Mouse (Mus musculus) liver, embryonic 16.5 days (tissue): ENCODE data around the gene Zfp37. TPM values are rescaled to one million over a fixed set of nuclear protein-coding genes. Genes with fewer than 3 reads are reported as not detected.
A peak's percentile ranks its signal among the peaks of the same experiment; 100 is the strongest.

Experiments
- ATAC-seq: fragments of 200-750 bp; cut with Nextera tagmentation; 2 replicates; pipeline ENCODE4 v1.8.0; 2017; ENCODE audit warnings: low read depth, mild to moderate bottlenecking, moderate number of reproducible peaks, moderate library complexity
- H3K27ac ChIP-seq: fragments of 300-500 bp; sonication (generic); 2 replicates; pipeline ENCODE4 v1.5.1; 2014; ENCODE audit warnings: mild to moderate bottlenecking, low read length
- H3K27me3 ChIP-seq: fragments of 300-500 bp; sonication (generic); 2 replicates; pipeline ENCODE4 v1.6.1; 2014; ENCODE audit warnings: low read depth, low read length, mixed read lengths; ENCODE audit not compliant: control insufficient read depth, insufficient read depth
- H3K36me3 ChIP-seq: fragments of 300-500 bp; sonication (generic); 2 replicates; pipeline ENCODE4 v1.6.1; 2014; ENCODE audit warnings: mild to moderate bottlenecking; ENCODE audit not compliant: control insufficient read depth, insufficient read depth
- H3K4me1 ChIP-seq: fragments of 300-500 bp; sonication (generic); 2 replicates; pipeline ENCODE4 v1.6.1; 2014; ENCODE audit warnings: low read depth, low read length, mixed read lengths; ENCODE audit not compliant: control insufficient read depth
- H3K4me2 ChIP-seq: fragments of 300-500 bp; sonication (generic); 2 replicates; pipeline ENCODE4 v1.6.1; 2014; ENCODE audit warnings: low read depth, low read length, mixed read lengths
- H3K4me3 ChIP-seq: fragments of 300-500 bp; sonication (generic); 2 replicates; pipeline ENCODE4 v1.5.1; 2014; ENCODE audit warnings: low read depth, mild to moderate bottlenecking, low read length
- H3K9ac ChIP-seq: fragments of 300-500 bp; sonication (generic); 2 replicates; pipeline ENCODE4 v1.6.1; 2014; ENCODE audit warnings: low read depth, low read length
- H3K9me3 ChIP-seq: fragments of 300-500 bp; sonication (generic); replicated peaks from 2 replicates; pipeline ENCODE4 v1.6.1; 2016; ENCODE audit warnings: low read length; ENCODE audit not compliant: control insufficient read depth
- WGBS: fragments of 180-500 bp; shearing (Covaris S2); extraction: QIAGEN DNeasy Blood & Tissue Kit; methylation state at CpG from one replicate; pipeline ENCODE4 v1.1.7; 2014; ENCODE audit not compliant: insufficient replicate concordance; 5-methylcytosine and 5-hydroxymethylcytosine counted together
- polyA plus RNA-seq: library from polyadenylated mRNA; unstranded; fragments of >200 nt; fragmentation: Nextera tagmentation; extraction: Ambion mirVana; gene quantifications from 2 replicates; pipeline ENCODE4 v1.2.1, GENCODE M21; 2015

Zfp37 gene
- polyA plus RNA-seq, 1 experiment from 2014 or later, result 0.47 TPM

GRCm38 (mm10) chr4:62265154-62265836 is 34.4 kb upstream of the Zfp37 start:
- no peaks in the 10 kb centered on the region for H3K36me3 ChIP-seq
- H3K27me3 ChIP-seq, result no peaks in the 10 kb centered on the region
- H3K9me3 ChIP-seq, result no peaks in the 10 kb centered on the region
- H3K27ac ChIP-seq, result no peak overlapping the region
- 41% methylated on average over 10 of the region's 10 CpGs for WGBS
- no peak overlapping the region for H3K4me3 ChIP-seq
- no peak overlapping the region for H3K9ac ChIP-seq
- 0 out of 2 replicates have a peak overlapping the region, but pooled peaks have one; percentile 24 for H3K4me2 ChIP-seq
- no peaks in the 10 kb centered on the region for H3K4me1 ChIP-seq
- ATAC-seq, result peak; percentile 72

- ATAC-seq, result no peak
- no peaks in the 10 kb centered on the region for H3K36me3 ChIP-seq
- H3K9me3 ChIP-seq, result no peaks in the 10 kb centered on the region
- no peaks in the 10 kb centered on the region for H3K27me3 ChIP-seq
- no peak overlapping the region for H3K9ac ChIP-seq
- H3K4me3 ChIP-seq, result no peak overlapping the region
- H3K4me2 ChIP-seq, result no peak overlapping the region
- H3K4me1 ChIP-seq, result no peaks in the 10 kb centered on the region
- WGBS, result 29% methylated on average over 7 of the region's 7 CpGs
- H3K27ac ChIP-seq, result no peak overlapping the region
These were observed 32.4 kb upstream of the Zfp37 start for GRCm38 (mm10) chr4:62263133-62263844.

- Histone ChIP-seq H3K36me3 (no peaks in the 10 kb centered on the region), H3K4me2 (no peak within 1 kb of the TSS), H3K4me1 (no peaks in the 10 kb centered on the region), H3K27me3 (no peaks in the 10 kb centered on the region), H3K9ac (no peak within 1 kb of the TSS), H3K9me3 (no peaks in the 10 kb centered on the region), H3K4me3 (no peak within 1 kb of the TSS), H3K27ac (no peak within 1 kb of the TSS)
- ATAC-seq, result no peak
- 38% methylated on average over 2 of the region's 2 CpGs for WGBS
These were observed 31.4 kb upstream of the Zfp37 start, which contains the start of gene Slc31a2 for GRCm38 (mm10) chr4:62262276-62262675. Slc31a2 (plus strand) TSS chr4:62262562.

GRCm38 (mm10) chr4:62256931-62257330 is 26.1 kb upstream of the Zfp37 start:
- 17% methylated on average over 8 of the region's 8 CpGs for WGBS
- no peak overlapping the region for H3K4me2 ChIP-seq
- no peaks in the 10 kb centered on the region for H3K4me1 ChIP-seq
- H3K27ac ChIP-seq, result no peak overlapping the region
- H3K9me3 ChIP-seq, result no peaks in the 10 kb centered on the region
- H3K36me3 ChIP-seq, result no peaks in the 10 kb centered on the region
- no peak overlapping the region for H3K9ac ChIP-seq
- no peaks in the 10 kb centered on the region for H3K27me3 ChIP-seq
- no peak for ATAC-seq
- no peak overlapping the region for H3K4me3 ChIP-seq

DNA sequence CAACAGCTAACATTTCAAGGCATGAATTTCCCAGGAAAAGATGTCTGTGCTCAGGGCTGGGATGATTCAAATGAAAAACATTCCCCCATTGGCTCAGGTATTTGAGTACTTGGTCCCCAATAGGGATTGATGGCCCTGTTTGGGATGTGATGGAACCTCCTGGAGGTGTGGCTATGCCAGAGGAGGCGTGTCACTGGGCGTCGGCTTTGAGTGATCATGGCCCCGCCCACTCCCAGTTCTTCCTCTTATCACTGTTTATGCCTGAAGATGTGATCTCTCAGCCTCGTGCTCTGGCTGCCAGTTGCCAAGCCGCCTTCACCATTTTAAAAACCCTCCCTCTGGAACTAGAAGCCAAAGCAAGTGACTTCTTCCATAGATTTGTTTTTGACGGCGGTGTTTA is 23.7 kb upstream of the Zfp37 start:
- Histone ChIP-seq H3K9me3 (no peaks in the 10 kb centered on the region), H3K27me3 (no peaks in the 10 kb centered on the region), H3K4me1 (no peaks in the 10 kb centered on the region), H3K36me3 (no peaks in the 10 kb centered on the region), H3K4me3 (no peak overlapping the region), H3K27ac (no peak overlapping the region), H3K9ac (no peak overlapping the region), H3K4me2 (no peak overlapping the region)
- no peak for ATAC-seq
- WGBS, result 46% methylated on average over 8 of the region's 8 CpGs

DNA sequence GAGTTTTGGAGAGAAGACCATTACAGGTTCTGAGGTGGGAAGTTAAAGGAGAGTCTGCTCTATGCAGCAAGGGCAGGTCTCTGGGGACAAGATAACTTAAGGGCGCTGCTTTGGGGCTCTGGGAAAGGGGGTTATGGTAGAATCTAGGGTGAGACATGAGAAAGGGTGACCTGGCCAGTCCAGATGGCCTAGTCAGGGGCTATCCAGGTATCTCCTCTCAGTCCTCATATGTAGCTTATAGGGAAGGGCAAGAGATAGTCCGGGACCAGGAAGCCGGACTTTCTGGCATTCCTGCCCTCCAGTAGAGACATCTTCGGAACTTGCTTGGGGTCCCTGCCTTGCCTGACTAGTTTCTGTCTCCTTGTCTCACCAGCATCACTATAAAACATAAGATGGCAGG is 20.9 kb upstream of the Zfp37 start:
- Histone ChIP-seq H3K27me3 (no peaks in the 10 kb centered on the region), H3K27ac (no peak overlapping the region), H3K4me1 (no peaks in the 10 kb centered on the region), H3K9ac (no peak overlapping the region), H3K4me3 (no peak overlapping the region), H3K9me3 (no peaks in the 10 kb centered on the region), H3K4me2 (no peak overlapping the region), H3K36me3 (no peaks in the 10 kb centered on the region)
- WGBS, result 60% methylated on average over 4 of the region's 4 CpGs
- no peak for ATAC-seq

DNA sequence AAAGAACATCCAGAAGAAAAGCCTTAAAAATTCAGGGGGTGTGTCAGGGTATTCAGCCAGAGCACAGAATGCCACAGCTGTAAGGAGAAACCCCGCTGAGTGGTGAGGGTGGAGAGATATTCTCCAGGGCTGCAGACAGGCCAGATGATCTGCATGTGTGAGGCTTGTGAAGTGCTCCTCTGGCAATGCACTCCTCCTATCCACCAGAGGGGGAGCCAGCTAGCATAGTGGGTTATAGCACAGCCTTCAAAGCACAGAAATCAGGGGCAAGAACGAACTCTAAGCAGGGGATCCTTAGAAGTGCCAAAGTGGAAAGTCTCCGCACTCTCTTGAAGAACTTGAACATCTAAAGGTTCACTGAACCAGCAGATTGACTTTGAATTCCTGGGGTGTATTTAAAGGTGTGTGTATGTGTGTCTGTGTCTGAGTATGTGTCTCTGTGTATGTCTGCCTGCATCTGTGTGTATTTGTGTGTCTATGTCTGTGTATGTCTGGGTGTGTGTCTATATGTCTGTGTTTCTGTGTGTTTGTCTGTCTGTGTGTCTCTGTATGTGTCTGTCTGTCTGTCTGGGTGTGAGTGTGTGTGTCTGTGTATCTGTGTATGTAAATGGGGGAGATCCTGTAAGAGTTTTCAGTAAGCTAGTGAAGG is 20.2 kb upstream of the Zfp37 start:
- ATAC-seq, result no peak
- Histone ChIP-seq H3K4me2 (no peak overlapping the region), H3K9ac (no peak overlapping the region), H3K36me3 (no peaks in the 10 kb centered on the region), H3K4me3 (no peak overlapping the region), H3K27ac (no peak overlapping the region), H3K4me1 (no peaks in the 10 kb centered on the region), H3K9me3 (no peaks in the 10 kb centered on the region), H3K27me3 (no peaks in the 10 kb centered on the region)
- 39% methylated on average over 3 of the region's 3 CpGs for WGBS

GRCm38 (mm10) chr4:62248328-62248727 is 17.5 kb upstream of the Zfp37 start:
- no peaks in the 10 kb centered on the region for H3K36me3 ChIP-seq
- H3K9me3 ChIP-seq, result no peaks in the 10 kb centered on the region
- no peaks in the 10 kb centered on the region for H3K4me1 ChIP-seq
- ATAC-seq, result no peak
- WGBS, result 14% methylated on average over 4 of the region's 4 CpGs
- H3K4me2 ChIP-seq, result no peak overlapping the region
- no peak overlapping the region for H3K27ac ChIP-seq
- no peak overlapping the region for H3K9ac ChIP-seq
- H3K27me3 ChIP-seq, result no peaks in the 10 kb centered on the region
- H3K4me3 ChIP-seq, result no peak overlapping the region

DNA sequence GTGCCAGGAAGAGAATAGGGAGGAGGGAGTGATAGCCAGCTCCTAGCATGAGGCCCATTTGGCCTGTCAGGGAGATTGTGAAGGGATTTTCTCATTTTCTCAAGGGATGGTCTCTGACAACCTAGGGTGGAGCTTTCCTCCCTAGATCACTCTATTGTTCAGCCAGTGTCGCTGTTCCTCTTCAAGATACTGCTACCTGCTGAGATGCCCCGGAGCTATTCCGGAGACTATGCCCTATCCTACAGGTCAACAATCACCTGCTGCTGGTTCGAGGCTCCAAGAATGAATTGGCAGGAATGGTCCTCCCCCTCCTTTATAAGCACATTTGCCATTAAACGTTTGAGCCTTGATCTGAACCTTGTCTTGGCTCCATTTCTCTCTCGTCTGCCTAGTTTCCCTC is 9.7 kb upstream of the Zfp37 start:
- WGBS, result 46% methylated on average over 6 of the region's 6 CpGs
- no peak overlapping the region for H3K9ac ChIP-seq
- no peaks in the 10 kb centered on the region for H3K36me3 ChIP-seq
- no peaks in the 10 kb centered on the region for H3K27me3 ChIP-seq
- H3K4me3 ChIP-seq, result no peak overlapping the region
- no peak for ATAC-seq
- no peaks in the 10 kb centered on the region for H3K4me1 ChIP-seq
- H3K9me3 ChIP-seq, result no peaks in the 10 kb centered on the region
- H3K4me2 ChIP-seq, result no peak overlapping the region
- H3K27ac ChIP-seq, result no peak overlapping the region
